Mouse (Mus musculus) lung, postnatal 0 days (tissue): Measurements from ENCODE around the gene Csrp2. TPM values are rescaled to one million over a fixed set of nuclear protein-coding genes. Genes with fewer than 3 reads are reported as not detected.

Experiments used
- ATAC-seq: fragments of 200-750 bp; cut with Nextera tagmentation; 2 replicates; pipeline ENCODE4 v1.8.0; 2017; ENCODE audit warnings: moderate library complexity
- DNase-seq: peaks from one replicate; pipeline ENCODE4 v3.0.0-alpha.2; 2016; ENCODE audit warnings: low spot score
- H3K27ac ChIP-seq: fragments of 300-500 bp; sonication (generic); 2 replicates; pipeline ENCODE4 v1.5.1; 2014; ENCODE audit warnings: antibody characterized with exemption, mild to moderate bottlenecking, low read length, mixed read lengths
- H3K27me3 ChIP-seq: fragments of 300-500 bp; sonication (generic); replicated peaks from 2 replicates; pipeline ENCODE4 v1.6.1; 2014; ENCODE audit warnings: low read length, mixed read lengths; ENCODE audit not compliant: insufficient read depth
- H3K36me3 ChIP-seq: fragments of 300-500 bp; sonication (generic); 2 replicates; pipeline ENCODE4 v1.6.1; 2014; ENCODE audit warnings: low read length, mixed read lengths; ENCODE audit not compliant: insufficient read depth
- H3K4me1 ChIP-seq: fragments of 300-500 bp; sonication (generic); 2 replicates; pipeline ENCODE4 v1.6.1; 2014; ENCODE audit warnings: antibody characterized with exemption, low read depth, low read length, mixed read lengths; ENCODE audit not compliant: insufficient read depth
- H3K4me2 ChIP-seq: fragments of 300-500 bp; sonication (generic); replicated peaks from 2 replicates; pipeline ENCODE4 v1.6.1; 2014; ENCODE audit warnings: low read depth, mild to moderate bottlenecking, low read length, moderate library complexity, mixed read lengths
- H3K4me3 ChIP-seq: fragments of 300-500 bp; sonication (generic); 2 replicates; pipeline ENCODE4 v1.5.1; 2014; ENCODE audit warnings: low read depth, low read length
- H3K9ac ChIP-seq: fragments of 300-500 bp; sonication (generic); replicated peaks from 2 replicates; pipeline ENCODE4 v1.6.1; 2014; ENCODE audit warnings: low read depth, mild to moderate bottlenecking
- H3K9me3 ChIP-seq: fragments of 300-500 bp; sonication (generic); 2 replicates; pipeline ENCODE4 v1.6.1; 2016; ENCODE audit warnings: low read length, mixed read lengths
- CTCF ChIP-seq: IDR thresholded peaks from 2 replicates; pipeline ENCODE4 v1.5.1; 2016; ENCODE audit warnings: antibody characterized with exemption, mild to moderate bottlenecking
- EP300 ChIP-seq: IDR thresholded peaks from 2 replicates; pipeline ENCODE4 v1.6.1; 2016; ENCODE audit warnings: antibody characterized with exemption, mild to moderate bottlenecking, control low read depth
- WGBS: fragments of 180-500 bp; shearing (Covaris S2); extraction: QIAGEN DNeasy Blood & Tissue Kit; methylation state at CpG from one replicate; pipeline ENCODE4 v1.1.7; 2014; 5-methylcytosine and 5-hydroxymethylcytosine counted together
- polyA plus RNA-seq: library from polyadenylated mRNA; unstranded; fragments of >200 nt; fragmentation: Nextera tagmentation; extraction: Ambion mirVana; gene quantifications from 2 replicates; pipeline ENCODE4 v1.2.1, GENCODE M21; 2015

Gene Csrp2
- polyA plus RNA-seq, 1 experiment from 2014 or later, result 131 TPM

- Histone ChIP-seq H3K4me1 (peaks cover 13% of the 10 kb centered on the region), H3K9ac (no peak overlapping the region), H3K36me3 (no peaks in the 10 kb centered on the region), H3K9me3 (no peaks in the 10 kb centered on the region), H3K4me3 (no peak overlapping the region), H3K27me3 (no peaks in the 10 kb centered on the region), H3K27ac (no peak overlapping the region), H3K4me2 (no peak overlapping the region)
- ATAC-seq (no peak), DNase-seq (no peak)
- TF ChIP-seq EP300 (no peak), CTCF (no peak)
- 94% methylated on average over 6 of the region's 6 CpGs for WGBS
Measured at GRCm38 (mm10) chr10:110917521-110917920, 2.1 kb upstream of the Csrp2 start.

GRCm38 (mm10) chr10:110918414-110919391 is 886 bp upstream of the Csrp2 start:
- H3K9ac ChIP-seq, result no peak overlapping the region
- WGBS, result 24% methylated on average over 26 of the region's 26 CpGs
- DNase-seq (peak; percentile 56), ATAC-seq (no peak)
- H3K4me3 ChIP-seq, result peak overlapping the region; percentile 67; the same call in 1 of the 2 replicates
- H3K27ac ChIP-seq, result peak overlapping the region; percentile 91
- peak overlapping the region; percentile 92 for H3K4me2 ChIP-seq
- H3K4me1 ChIP-seq, result peaks cover 13% of the 10 kb centered on the region
- H3K36me3 ChIP-seq, result no peaks in the 10 kb centered on the region
- TF ChIP-seq CTCF (no peak), EP300 (no peak)
- H3K27me3 ChIP-seq, result no peaks in the 10 kb centered on the region
- H3K9me3 ChIP-seq, result no peaks in the 10 kb centered on the region

GRCm38 (mm10) chr10:110920368-110920950 is 870 bp downstream of the Csrp2 start:
- peak overlapping the region; percentile 92 for H3K4me2 ChIP-seq
- no peaks in the 10 kb centered on the region for H3K36me3 ChIP-seq
- H3K27me3 ChIP-seq, result no peaks in the 10 kb centered on the region
- peak overlapping the region; percentile 67 for H3K4me3 ChIP-seq
- peak overlapping the region; percentile 43 for H3K9ac ChIP-seq
- H3K27ac ChIP-seq, result peak overlapping the region; percentile 91
- no peak for TF ChIP-seq CTCF
- TF ChIP-seq EP300, result no peak
- peaks cover 13% of the 10 kb centered on the region for H3K4me1 ChIP-seq
- DNase-seq (no peak), ATAC-seq (peak; percentile 11)
- 2% methylated on average over 15 of the region's 15 CpGs for WGBS
- no peaks in the 10 kb centered on the region for H3K9me3 ChIP-seq

GRCm38 (mm10) chr10:110921890-110922289 is 2.3 kb downstream of the Csrp2 start:
- Histone ChIP-seq H3K27me3 (no peaks in the 10 kb centered on the region), H3K9me3 (no peaks in the 10 kb centered on the region), H3K36me3 (no peaks in the 10 kb centered on the region), H3K4me2 (peak overlapping the region; percentile 92; the same call in 1 of the 2 replicates), H3K4me3 (no peak overlapping the region), H3K27ac (no peak overlapping the region), H3K4me1 (peaks cover 13% of the 10 kb centered on the region), H3K9ac (no peak overlapping the region)
- DNase-seq, result no peak
- 65% methylated on average over 3 of the region's 3 CpGs for WGBS
- TF ChIP-seq EP300 (no peak), CTCF (no peak)
- no peak for ATAC-seq

- H3K4me3 ChIP-seq, result no peak overlapping the region
- H3K36me3 ChIP-seq, result no peaks in the 10 kb centered on the region
- no peaks in the 10 kb centered on the region for H3K9me3 ChIP-seq
- DNase-seq (no peak), ATAC-seq (no peak)
- WGBS, result 78% methylated on average over 9 of the region's 9 CpGs
- no peak overlapping the region for H3K9ac ChIP-seq
- TF ChIP-seq CTCF (no peak), EP300 (no peak)
- peaks cover 13% of the 10 kb centered on the region for H3K4me1 ChIP-seq
- H3K27me3 ChIP-seq, result no peaks in the 10 kb centered on the region
- 0 out of 2 replicates have a peak overlapping the region, but pooled peaks have one; percentile 92 for H3K4me2 ChIP-seq
- H3K27ac ChIP-seq, result no peak overlapping the region
Measured at GRCm38 (mm10) chr10:110922612-110923011, 3.0 kb downstream of the Csrp2 start.

GRCm38 (mm10) chr10:110927491-110927890 is 7.9 kb downstream of the Csrp2 start:
- WGBS, result 29% methylated on average over 11 of the region's 11 CpGs
- H3K9me3 ChIP-seq, result no peaks in the 10 kb centered on the region
- no peak overlapping the region for H3K4me3 ChIP-seq
- peak overlapping the region; percentile 25; the same call in 1 of the 2 replicates for H3K4me2 ChIP-seq
- no peaks in the 10 kb centered on the region for H3K27me3 ChIP-seq
- ATAC-seq (peak; percentile 71), DNase-seq (peak; percentile 69)
- peaks cover 4% of the 10 kb centered on the region; the same call in 1 of the 2 replicates for H3K4me1 ChIP-seq
- no peaks in the 10 kb centered on the region for H3K36me3 ChIP-seq
- H3K9ac ChIP-seq, result no peak overlapping the region
- TF ChIP-seq CTCF (peak; percentile 18; the same call in 1 of the 2 replicates), EP300 (no peak)
- H3K27ac ChIP-seq, result no peak overlapping the region
